Mouse (Mus musculus) hematopoietic stem cell, adult 5-6 weeks (primary cell): Measurements from ENCODE around the gene Pik3c2g. TPM values are rescaled to one million over a fixed set of nuclear protein-coding genes. Genes with fewer than 3 reads are reported as not detected.
"Not testable (repeated sequence)": the region's sequence is repeated elsewhere in the genome, so short reads cannot be mapped to it uniquely, and the experiment has no call there.

Experiments
- ATAC-seq, 2 experiments: fragments of 125-278 bp in 1 of 2; replicated peaks in 1 of 2; 2 replicates each; pipeline ENCODE4 v1.8.0; 2016 to 2017; ENCODE audit warnings: inconsistent platforms in 2 of 2, mild to moderate bottlenecking in 2 of 2, moderate number of reproducible peaks in 2 of 2, low read depth in 1 of 2, moderate TSS enrichment in 1 of 2; ENCODE audit not compliant: low FRiP score in 2 of 2, poor library complexity in 2 of 2, severe bottlenecking in 2 of 2, insufficient read depth in 1 of 2, low TSS enrichment in 1 of 2
- total RNA-seq: library from RNA; stranded (forward); fragments of 172-1452, 232-1000 nt; gene quantifications from 2 replicates; pipeline ENCODE4 v1.2.3, GENCODE M21; 2017

Pik3c2g gene
- total RNA-seq, 1 experiment from 2014 or later, result not detected

- no peak for ATAC-seq
These were observed 278.1 kb downstream of the Pik3c2g start for GRCm38 (mm10) chr6:139865059-139865673.

- peak; percentile 82 to 89 for ATAC-seq
These were observed 287.6 kb downstream of the Pik3c2g start for GRCm38 (mm10) chr6:139874418-139875176.

GRCm38 (mm10) chr6:139876691-139877090 lies 289.7 kb downstream of the Pik3c2g start:
- no peak for ATAC-seq

GRCm38 (mm10) chr6:139877476-139878361 lies 290.7 kb downstream of the Pik3c2g start:
- ATAC-seq, result no peak

- no peak for ATAC-seq
These were observed 291.3 kb downstream of the Pik3c2g start for GRCm38 (mm10) chr6:139878362-139878696.

GRCm38 (mm10) chr6:139882076-139882475 lies 295.1 kb downstream of the Pik3c2g start:
- no peak; a peak in 1 of 4 replicates for ATAC-seq

GRCm38 (mm10) chr6:139887175-139887574 lies 300.2 kb downstream of the Pik3c2g start:
- ATAC-seq, result no peak

GRCm38 (mm10) chr6:139895637-139896036 lies 308.6 kb downstream of the Pik3c2g start:
- no peak for ATAC-seq

GRCm38 (mm10) chr6:139899630-139900151 lies 312.7 kb downstream of the Pik3c2g start:
- no peak for ATAC-seq

- no peak for ATAC-seq
These were observed 314.8 kb downstream of the Pik3c2g start for GRCm38 (mm10) chr6:139901801-139902200.

GRCm38 (mm10) chr6:139907138-139907537 lies 320.1 kb downstream of the Pik3c2g start:
- ATAC-seq, result no peak

- no peak for ATAC-seq
These were observed 322.1 kb downstream of the Pik3c2g start for GRCm38 (mm10) chr6:139908997-139909669.

- no peak for ATAC-seq
These were observed 341.7 kb downstream of the Pik3c2g start for GRCm38 (mm10) chr6:139928766-139929165.

- no peak for ATAC-seq
These were observed 347.8 kb downstream of the Pik3c2g start for GRCm38 (mm10) chr6:139934861-139935260.

- ATAC-seq, result not testable (repeated sequence)
These were observed 350.6 kb downstream of the Pik3c2g start for GRCm38 (mm10) chr6:139937581-139937980.

GRCm38 (mm10) chr6:139947106-139947879 lies 360.3 kb downstream of the Pik3c2g start:
- no peak for ATAC-seq

GRCm38 (mm10) chr6:139953596-139953995 lies 366.6 kb downstream of the Pik3c2g start:
- ATAC-seq, result no peak
